Mouse (Mus musculus): Measurements from ENCODE around the gene Ccnjl.

The Ccnjl gene

GRCm38 (mm10) chr11:43528683-43529499 lies at the start of gene Ccnjl:
TSS of gene Ccnjl (plus strand) at chr11:43528784.
- DNase-seq (ENCODE audit: low read depth) = no peak

- no peak for DNase-seq (ENCODE audit: low read depth)
These were observed 49.2 kb upstream of the Ccnjl start for GRCm38 (mm10) chr11:43479376-43479775.

- DNase-seq (ENCODE audit: low read depth) = no peak
These were observed 48.0 kb upstream of the Ccnjl start for GRCm38 (mm10) chr11:43480561-43480960.

GRCm38 (mm10) chr11:43481672-43482522 lies 46.7 kb upstream of the Ccnjl start:
- peak; percentile 25 for DNase-seq (ENCODE audit: low read depth)

GRCm38 (mm10) chr11:43483122-43483792 lies 45.3 kb upstream of the Ccnjl start:
- DNase-seq (ENCODE audit: low read depth) = no peak

GRCm38 (mm10) chr11:43484057-43484456 lies 44.5 kb upstream of the Ccnjl start:
- no peak for DNase-seq (ENCODE audit: low read depth)

GRCm38 (mm10) chr11:43484652-43485051 lies 43.9 kb upstream of the Ccnjl start:
- DNase-seq (ENCODE audit: low read depth) = no peak

- no peak for DNase-seq (ENCODE audit: low read depth)
These were observed 42.7 kb upstream of the Ccnjl start for GRCm38 (mm10) chr11:43485855-43486254.

- DNase-seq (ENCODE audit: low read depth) = peak; percentile 83
These were observed 35.9 kb upstream of the Ccnjl start for GRCm38 (mm10) chr11:43492663-43493062.

- DNase-seq (ENCODE audit: low read depth) = peak; percentile 83
These were observed 34.7 kb upstream of the Ccnjl start for GRCm38 (mm10) chr11:43493815-43494409.

- no peak for DNase-seq (ENCODE audit: low read depth)
These were observed 33.5 kb upstream of the Ccnjl start for GRCm38 (mm10) chr11:43495037-43495436.

- peak; percentile 86 for DNase-seq (ENCODE audit: low read depth)
These were observed 33.1 kb upstream of the Ccnjl start for GRCm38 (mm10) chr11:43495532-43495931.

- DNase-seq (ENCODE audit: low read depth) = no peak
These were observed 27.3 kb upstream of the Ccnjl start for GRCm38 (mm10) chr11:43501256-43501655.

- no peak for DNase-seq (ENCODE audit: low read depth)
These were observed 23.4 kb upstream of the Ccnjl start for GRCm38 (mm10) chr11:43505188-43505587.

GRCm38 (mm10) chr11:43507976-43508375 lies 20.6 kb upstream of the Ccnjl start:
- DNase-seq (ENCODE audit: low read depth) = no peak

GRCm38 (mm10) chr11:43509878-43510277 lies 18.7 kb upstream of the Ccnjl start:
- DNase-seq (ENCODE audit: low read depth) = no peak

GRCm38 (mm10) chr11:43512661-43513190 lies 15.9 kb upstream of the Ccnjl start:
- DNase-seq (ENCODE audit: low read depth) = no peak

- DNase-seq (ENCODE audit: low read depth) = peak; percentile 23
These were observed 12.1 kb upstream of the Ccnjl start for GRCm38 (mm10) chr11:43516344-43517021.

GRCm38 (mm10) chr11:43517641-43518040 lies 10.9 kb upstream of the Ccnjl start:
- no peak for DNase-seq (ENCODE audit: low read depth)

GRCm38 (mm10) chr11:43518086-43518485 lies 10.5 kb upstream of the Ccnjl start:
- DNase-seq (ENCODE audit: low read depth) = no peak

- DNase-seq (ENCODE audit: low read depth) = no peak
These were observed 9.8 kb upstream of the Ccnjl start for GRCm38 (mm10) chr11:43518821-43519220.

All from NIH3T3 (cell line).